Mouse (Mus musculus) hindbrain, postnatal 0 days (tissue): ENCODE results near the gene Hs3st6. TPM values are rescaled to one million over a fixed set of nuclear protein-coding genes. Genes with fewer than 3 reads are reported as not detected.

Source experiments
- ATAC-seq: fragments of 200-750 bp; cut with Nextera tagmentation; 2 replicates; pipeline ENCODE4 v1.8.0; 2017; ENCODE audit warnings: mild to moderate bottlenecking, moderate TSS enrichment, moderate library complexity
- DNase-seq: peaks from one replicate; pipeline ENCODE4 v3.0.0-alpha.2; 2015; ENCODE audit warnings: low spot score
- H3K27ac ChIP-seq: fragments of 300-500 bp; sonication (generic); 2 replicates; pipeline ENCODE4 v1.5.1; 2014; ENCODE audit warnings: mild to moderate bottlenecking
- H3K27me3 ChIP-seq: fragments of 300-500 bp; sonication (generic); 2 replicates; pipeline ENCODE4 v1.6.1; 2014; ENCODE audit warnings: low read length, mixed read lengths; ENCODE audit not compliant: insufficient read depth
- H3K36me3 ChIP-seq: fragments of 300-500 bp; sonication (generic); 2 replicates; pipeline ENCODE4 v1.6.1; 2014; ENCODE audit warnings: low read length, mixed read lengths; ENCODE audit not compliant: insufficient read depth
- H3K4me1 ChIP-seq: fragments of 300-500 bp; sonication (generic); 2 replicates; pipeline ENCODE4 v1.6.1; 2014; ENCODE audit warnings: antibody characterized with exemption, low read length, mixed read lengths; ENCODE audit not compliant: insufficient read depth
- H3K4me2 ChIP-seq: fragments of 300-500 bp; sonication (generic); 2 replicates; pipeline ENCODE4 v1.6.1; 2014; ENCODE audit warnings: low read depth, mild to moderate bottlenecking, low read length, moderate library complexity, mixed read lengths
- H3K4me3 ChIP-seq: fragments of 300-500 bp; sonication (generic); 2 replicates; pipeline ENCODE4 v1.5.1; 2014; ENCODE audit warnings: low read length
- H3K9ac ChIP-seq: fragments of 300-500 bp; sonication (generic); replicated peaks from 2 replicates; pipeline ENCODE4 v1.6.1; 2014; ENCODE audit warnings: mild to moderate bottlenecking, low read length, moderate library complexity, mixed read lengths
- H3K9me3 ChIP-seq: fragments of 300-500 bp; sonication (generic); 2 replicates; pipeline ENCODE4 v1.6.1; 2016; ENCODE audit warnings: low read length, mixed read lengths
- CTCF ChIP-seq: IDR thresholded peaks from 2 replicates; pipeline ENCODE4 v1.5.1; 2016; ENCODE audit warnings: antibody characterized with exemption, control low read depth, low read depth
- WGBS: fragments of 180-500 bp; shearing (Covaris S2); extraction: QIAGEN DNeasy Blood & Tissue Kit; methylation state at CpG from one replicate; pipeline ENCODE4 v1.1.7; 2014; 5-methylcytosine and 5-hydroxymethylcytosine counted together
- polyA plus RNA-seq: library from polyadenylated mRNA; unstranded; fragments of >200 nt; fragmentation: Nextera tagmentation; extraction: Ambion mirVana; gene quantifications from 2 replicates; pipeline ENCODE4 v1.2.1, GENCODE M21; 2015
- total RNA-seq: library from RNA; depleted of rRNA; stranded (reverse); fragments of >200 nt; gene quantifications from 2 replicates; pipeline ENCODE4 v1.2.3, GENCODE M21; 2014

The Hs3st6 gene
- total and polyA plus RNA-seq, 2 experiments from 2014 or later, result 0.43 TPM; not detected in 1

GRCm38 (mm10) chr17:24765016-24765905, 12.5 kb downstream of the Hs3st6 start:
- WGBS, result 47% methylated on average over 22 of the region's 22 CpGs
- H3K9ac ChIP-seq, result no peak overlapping the region
- DNase-seq, result peak; percentile 47
- ATAC-seq, result peak; percentile 84
- TF ChIP-seq CTCF, result no peak
- no peaks in the 10 kb centered on the region for H3K27me3 ChIP-seq
- H3K9me3 ChIP-seq, result no peaks in the 10 kb centered on the region
- H3K4me3 ChIP-seq, result no peak overlapping the region
- peak overlapping the region; percentile 26; the same call in 1 of the 2 replicates for H3K27ac ChIP-seq
- H3K4me1 ChIP-seq, result no peaks in the 10 kb centered on the region
- H3K4me2 ChIP-seq, result no peak overlapping the region
- no peaks in the 10 kb centered on the region for H3K36me3 ChIP-seq

- no peak overlapping the region for H3K4me2 ChIP-seq
- H3K4me3 ChIP-seq, result no peak overlapping the region
- 26% methylated on average over 12 of the region's 12 CpGs for WGBS
- H3K36me3 ChIP-seq, result no peaks in the 10 kb centered on the region
- no peak overlapping the region for H3K9ac ChIP-seq
- H3K27me3 ChIP-seq, result no peaks in the 10 kb centered on the region
- TF ChIP-seq CTCF, result no peak
- H3K4me1 ChIP-seq, result no peaks in the 10 kb centered on the region
- DNase-seq, result no peak
- H3K9me3 ChIP-seq, result no peaks in the 10 kb centered on the region
- ATAC-seq, result no peak
- no peak overlapping the region for H3K27ac ChIP-seq
Measured at GRCm38 (mm10) chr17:24766266-24766875, 13.6 kb downstream of the Hs3st6 start.

- Histone ChIP-seq H3K9me3 (no peaks in the 10 kb centered on the region), H3K27me3 (no peaks in the 10 kb centered on the region), H3K36me3 (no peaks in the 10 kb centered on the region), H3K9ac (no peak overlapping the region), H3K4me1 (no peaks in the 10 kb centered on the region), H3K4me3 (no peak overlapping the region), H3K27ac (no peak overlapping the region), H3K4me2 (no peak overlapping the region)
- ATAC-seq (no peak), DNase-seq (no peak)
- TF ChIP-seq CTCF, result no peak
- 38% methylated on average over 3 of the region's 3 CpGs for WGBS
Measured at GRCm38 (mm10) chr17:24769146-24769545, 16.4 kb downstream of the Hs3st6 start.

- DNase-seq, result no peak
- H3K4me3 ChIP-seq, result no peak overlapping the region
- H3K36me3 ChIP-seq, result no peaks in the 10 kb centered on the region
- H3K9ac ChIP-seq, result no peak overlapping the region
- TF ChIP-seq CTCF, result no peak
- 87% methylated on average over 5 of the region's 5 CpGs for WGBS
- ATAC-seq, result no peak
- no peaks in the 10 kb centered on the region for H3K4me1 ChIP-seq
- H3K9me3 ChIP-seq, result no peaks in the 10 kb centered on the region
- no peak overlapping the region for H3K4me2 ChIP-seq
- no peak overlapping the region for H3K27ac ChIP-seq
- H3K27me3 ChIP-seq, result no peaks in the 10 kb centered on the region
Measured at GRCm38 (mm10) chr17:24773241-24773640, 20.5 kb downstream of the Hs3st6 start.

- 79% methylated on average over 8 of the region's 8 CpGs for WGBS
- TF ChIP-seq CTCF, result no peak
- ATAC-seq, result no peak
Measured at GRCm38 (mm10) chr17:24775173-24775572, 22.4 kb downstream of the Hs3st6 start.

GRCm38 (mm10) chr17:24777073-24777472, 24.3 kb downstream of the Hs3st6 start:
- Histone ChIP-seq H3K4me3 (no peak overlapping the region), H3K27ac (no peak overlapping the region), H3K9ac (no peak overlapping the region), H3K4me1 (no peaks in the 10 kb centered on the region), H3K27me3 (no peaks in the 10 kb centered on the region), H3K36me3 (no peaks in the 10 kb centered on the region), H3K9me3 (no peaks in the 10 kb centered on the region), H3K4me2 (no peak overlapping the region)
- 87% methylated on average over 2 of the region's 2 CpGs for WGBS
- ATAC-seq (no peak), DNase-seq (no peak)
- TF ChIP-seq CTCF, result no peak

More at GRCm38 (mm10) chr17:24775173-24775572, 22.4 kb downstream of the Hs3st6 start:
- no peak overlapping the region for H3K9ac ChIP-seq
- H3K4me3 ChIP-seq, result no peak overlapping the region
- H3K36me3 ChIP-seq, result no peaks in the 10 kb centered on the region
- H3K27ac ChIP-seq, result no peak overlapping the region
- no peak for DNase-seq
- H3K9me3 ChIP-seq, result no peaks in the 10 kb centered on the region
- no peaks in the 10 kb centered on the region for H3K4me1 ChIP-seq
- H3K27me3 ChIP-seq, result no peaks in the 10 kb centered on the region
- no peak overlapping the region for H3K4me2 ChIP-seq
